Mouse (Mus musculus): ENCODE results near the gene Kcna1. TPM values are rescaled to one million over a fixed set of nuclear protein-coding genes. Genes with fewer than 3 reads are reported as not detected.

Kcna1 gene
- polyA plus RNA-seq, 1 experiment from 2014 or later, result 2.7 TPM

GRCm38 (mm10) chr6:126595805-126596629, 50.2 kb downstream of the Kcna1 start:
- 70% methylated on average over 18 of the region's 18 CpGs for WGBS
- Histone ChIP-seq H3K27me3 (no peaks in the 10 kb centered on the region), H3K4me2 (replicated peaks) (no peak overlapping the region), H3K9ac (no peak overlapping the region), H3K36me3 (no peaks in the 10 kb centered on the region), H3K4me3 (no peak overlapping the region), H3K27ac (no peak overlapping the region), H3K4me1 (0 out of 2 replicates have a peak, but pooled peaks cover 3% of the 10 kb centered on the region), H3K9me3 (no peaks in the 10 kb centered on the region)
- no peak for ATAC-seq (ENCODE audit: insufficient number of reproducible peaks, insufficient read depth, low FRiP score, low TSS enrichment)

DNA sequence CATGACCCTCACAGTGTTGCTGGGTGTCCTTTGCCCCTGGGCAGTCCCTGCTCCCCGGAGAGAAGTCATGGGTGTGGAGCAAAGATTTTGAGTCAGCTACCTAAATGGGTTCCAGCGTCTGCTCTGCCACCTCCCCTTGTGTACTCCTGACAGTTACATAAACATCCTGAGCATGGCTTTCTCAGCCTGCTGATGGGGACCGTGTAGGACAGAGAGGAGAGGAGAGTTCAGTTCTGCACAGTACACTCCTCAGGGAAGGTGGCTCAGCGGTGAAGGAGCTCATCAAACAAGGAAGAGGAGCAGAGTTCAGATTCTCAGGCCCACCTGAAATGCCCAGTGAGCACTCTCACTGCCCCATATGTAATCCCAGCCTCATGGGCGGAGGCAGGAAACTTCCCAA, 51.1 kb downstream of the Kcna1 start:
- no peaks in the 10 kb centered on the region for H3K27me3 ChIP-seq
- no peak overlapping the region for H3K9ac ChIP-seq
- H3K4me2 ChIP-seq (replicated peaks), result no peak overlapping the region
- H3K4me3 ChIP-seq, result no peak overlapping the region
- no peaks in the 10 kb centered on the region for H3K9me3 ChIP-seq
- no peak overlapping the region for H3K27ac ChIP-seq
- no peaks in the 10 kb centered on the region for H3K36me3 ChIP-seq
- H3K4me1 ChIP-seq, result 0 out of 2 replicates have a peak, but pooled peaks cover 3% of the 10 kb centered on the region
- ATAC-seq (ENCODE audit: insufficient number of reproducible peaks, insufficient read depth, low FRiP score, low TSS enrichment), result no peak
- 35% methylated on average over 5 of the region's 5 CpGs for WGBS

DNA sequence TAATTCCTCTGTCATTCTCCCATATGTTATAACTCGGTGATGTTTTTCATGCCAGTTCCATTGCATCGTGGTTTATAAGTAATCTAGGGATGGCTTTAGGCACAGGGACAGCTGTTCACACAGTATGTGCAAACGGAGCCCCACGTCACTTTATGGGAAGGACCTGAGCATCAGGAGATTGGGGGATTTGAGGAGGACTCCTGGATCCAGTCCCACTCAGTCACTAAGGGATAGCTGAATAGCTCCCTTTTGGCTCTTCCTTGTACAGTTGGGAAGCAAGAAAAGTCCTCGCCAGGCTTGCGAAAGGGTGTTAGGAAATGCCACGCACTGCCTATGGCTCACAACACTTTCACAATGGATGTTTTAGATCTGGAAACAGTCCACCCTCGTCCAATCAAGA, 51.8 kb downstream of the Kcna1 start:
- ATAC-seq (ENCODE audit: insufficient number of reproducible peaks, insufficient read depth, low FRiP score, low TSS enrichment), result no peak
- Histone ChIP-seq H3K9me3 (no peaks in the 10 kb centered on the region), H3K9ac (no peak overlapping the region), H3K4me2 (replicated peaks) (no peak overlapping the region), H3K36me3 (no peaks in the 10 kb centered on the region), H3K4me3 (no peak overlapping the region), H3K4me1 (0 out of 2 replicates have a peak, but pooled peaks cover 3% of the 10 kb centered on the region), H3K27ac (no peak overlapping the region), H3K27me3 (no peaks in the 10 kb centered on the region)
- 81% methylated on average over 8 of the region's 8 CpGs for WGBS

GRCm38 (mm10) chr6:126593336-126593735, 52.8 kb downstream of the Kcna1 start:
- 0 out of 2 replicates have a peak, but pooled peaks cover 3% of the 10 kb centered on the region for H3K4me1 ChIP-seq
- H3K36me3 ChIP-seq, result no peaks in the 10 kb centered on the region
- no peak overlapping the region for H3K4me3 ChIP-seq
- no peak for ATAC-seq (ENCODE audit: insufficient number of reproducible peaks, insufficient read depth, low FRiP score, low TSS enrichment)
- 88% methylated on average over 4 of the region's 4 CpGs for WGBS
- no peak overlapping the region for H3K27ac ChIP-seq
- H3K27me3 ChIP-seq, result no peaks in the 10 kb centered on the region
- no peak overlapping the region for H3K4me2 ChIP-seq (replicated peaks)
- no peak overlapping the region for H3K9ac ChIP-seq
- H3K9me3 ChIP-seq, result no peaks in the 10 kb centered on the region

Other genes with a start within 250 kb of the Kcna1 start
- gene Kcna5, start 111.0 kb downstream of the Kcna1 start, polyA plus RNA-seq (2016; fragmentation: Nextera tagmentation; extraction: Ambion mirVana), result 4.3 and 5.7 TPM in 2 replicates
- gene Kcna6, start 94.3 kb upstream of the Kcna1 start, polyA plus RNA-seq (2016; fragmentation: Nextera tagmentation; extraction: Ambion mirVana), result 12.4 and 14.4 TPM in 2 replicates
- gene Ndufa9, start 202.8 kb upstream of the Kcna1 start, polyA plus RNA-seq (2016; fragmentation: Nextera tagmentation; extraction: Ambion mirVana), result 172 and 179 TPM in 2 replicates
- gene Akap3, start 206.7 kb upstream of the Kcna1 start, polyA plus RNA-seq (2016; fragmentation: Nextera tagmentation; extraction: Ambion mirVana), result 0.08 TPM in 1 of 2 replicates, not detected in the other

All from embryonic facial prominence, embryonic 12.5 days (tissue).